In the genomic region with DNA sequence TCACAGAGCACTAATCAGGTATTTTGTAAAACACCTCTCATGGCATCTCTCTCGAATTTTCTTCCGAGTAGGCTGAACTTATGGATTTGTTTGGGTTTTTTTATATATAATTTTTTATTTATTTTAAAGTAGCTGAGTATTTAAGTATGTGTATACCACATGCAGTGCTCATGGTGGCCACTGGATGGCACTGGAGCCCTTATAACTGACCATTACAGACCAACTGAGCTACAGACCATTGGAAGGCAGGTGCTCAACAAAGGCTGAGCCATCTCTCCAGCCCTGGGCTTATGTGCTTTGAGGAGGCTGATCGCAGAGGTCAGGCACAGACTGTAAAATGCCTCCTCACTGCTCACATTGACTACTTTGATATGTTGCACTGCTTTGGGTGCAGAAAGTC, we compare ENCODE assay signal across 9 mouse cellular contexts. TPM values are rescaled to one million over a fixed set of nuclear protein-coding genes. Genes with fewer than 3 reads are reported as not detected.
DNase-seq lines count a peak whose midpoint lies in the region; ATAC-seq and TF ChIP-seq lines count a peak whose summit lies in the region.
"Had no signal": no experiment of that assay in that cellular context is flagged by ENCODE, and none has a peak within 500 bp of the region (broad histone marks: within the 10 kb centered on the region; RNA-seq: fewer than 3 reads in every experiment).

No protein-coding gene starts in this region.

- no peak overlapping the region for H3K4me2 ChIP-seq in lung, postnatal 0 days (replicated peaks; ENCODE audit: low read depth, low read length)
- H3K4me2 ChIP-seq: neural tube, embryonic 12.5 days had no signal

- no peaks in the 10 kb centered on the region for H3K9me3 ChIP-seq in lung, postnatal 0 days (ENCODE audit: low read length)

- H3K36me3 ChIP-seq in lung, postnatal 0 days (ENCODE audit: insufficient read depth, low read length) = no peaks in the 10 kb centered on the region
- H3K36me3 ChIP-seq: neural tube, embryonic 12.5 days had no signal

- no peak for TF ChIP-seq EP300 in lung, postnatal 0 days (IDR thresholded peaks at IDR 0.05)

- no peak overlapping the region for H3K9ac ChIP-seq in lung, postnatal 0 days (replicated peaks; ENCODE audit: low read depth)
- H3K9ac ChIP-seq: neural tube, embryonic 12.5 days had no signal

- no peak overlapping the region for H3K27ac ChIP-seq in lung, postnatal 0 days (ENCODE audit: low read length)
- H3K27ac ChIP-seq: neural tube, embryonic 12.5 days had no signal

- 53% methylated on average over 3 of the region's 3 CpGs for WGBS in lung, postnatal 0 days

- peak; percentile 29 for DNase-seq in cerebellum, adult 11 months
- peak; percentile 81 for DNase-seq in R1 (ENCODE audit: low read depth, low spot score)
- peak; percentile 53 to 76 for DNase-seq in cerebellum, postnatal 25 days
- peak; percentile 61 to 84 for DNase-seq in heart, adult 18-20 months
- peak; percentile 85 for DNase-seq in layer of hippocampus, adult 11-12 months (ENCODE audit: low spot score)
- peak; percentile 80 for DNase-seq in lung, postnatal 0 days (ENCODE audit: low spot score)
- peak; percentile 48 for DNase-seq in skeletal muscle tissue, adult 2 months (ENCODE audit: low read depth, low spot score)

- no peak overlapping the region for H3K4me3 ChIP-seq in lung, postnatal 0 days (ENCODE audit: low read depth, low read length)
- H3K4me3 ChIP-seq: neural tube, embryonic 12.5 days had no signal

- TF ChIP-seq CTCF in lung, postnatal 0 days (IDR thresholded peaks at IDR 0.05) = peak; percentile 81

- no peak for ATAC-seq in cerebellum, adult (ENCODE audit: insufficient number of reproducible peaks, low FRiP score, low TSS enrichment)
- peak; percentile 70 for ATAC-seq in lung, postnatal 0 days

- no peaks in the 10 kb centered on the region for H3K27me3 ChIP-seq in lung, postnatal 0 days (replicated peaks; ENCODE audit: insufficient read depth, low read length)
- H3K27me3 ChIP-seq: neural tube, embryonic 12.5 days had no signal

- no peaks in the 10 kb centered on the region for H3K4me1 ChIP-seq in lung, postnatal 0 days (ENCODE audit: insufficient read depth, low read depth, low read length)
- H3K4me1 ChIP-seq: neural tube, embryonic 12.5 days had no signal

RNA-seq across cellular contexts. Expression of a gene that starts 22.8 kb away (rescaled TPM):
- total RNA-seq in heart, adult 18-20 months (2021) = 1 to 10 TPM; 2.8 to 2.9 TPM
- polyA plus RNA-seq in lung, postnatal 0 days (2015; fragmentation: Nextera tagmentation; extraction: Ambion mirVana) = 0.55 and 0.92 TPM in 2 replicates

Comparison
In these comparisons a context has a peak if more than half of its experiments do, and no peak if none do; other contexts are left out.
1. DNase-seq: peak in every context shown above with its lines; median percentile 85 in layer of hippocampus, adult 11-12 months; 81 in R1; 80 in lung, postnatal 0 days; 72 in heart, adult 18-20 months; 64 in cerebellum, postnatal 25 days; 48 in skeletal muscle tissue, adult 2 months; 29 in cerebellum, adult 11 months.